Mouse (Mus musculus): ENCODE data around the gene Cxcl2. TPM values are rescaled to one million over a fixed set of nuclear protein-coding genes. Genes with fewer than 3 reads are reported as not detected.

Cxcl2 gene
- total and polyA plus RNA-seq, 3 experiments = 0.21 to 0.47 TPM; not detected in 1

DNA sequence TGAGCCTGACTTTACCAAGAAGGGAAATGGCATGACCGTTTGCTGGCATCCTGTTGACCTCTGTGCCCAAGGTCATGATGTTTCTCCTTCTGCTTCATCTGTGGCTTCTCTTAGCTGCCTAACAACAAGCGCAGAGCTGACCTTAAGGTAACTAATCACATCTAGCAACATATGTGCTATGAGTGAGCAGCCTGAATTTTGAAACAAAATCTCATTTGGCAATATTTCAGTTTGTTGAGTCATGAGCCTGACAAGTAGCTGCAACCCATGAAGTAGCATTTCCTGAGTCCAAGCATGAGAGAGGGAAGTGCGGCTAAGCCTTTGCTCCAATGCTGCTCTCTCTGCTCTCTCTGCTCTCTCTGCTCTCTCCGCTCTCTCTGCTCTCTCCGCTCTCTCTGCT lies 22.0 kb upstream of the Cxcl2 start:
- Histone ChIP-seq H3K36me3 (replicated peaks in 1 of 2; ENCODE audit: control insufficient read depth in 1 of 2, insufficient read depth in 1 of 2, low read length in 1 of 2) (no peaks in the 10 kb centered on the region), H3K4me3 (replicated peaks in 1 of 3; ENCODE audit: low read depth in 2 of 3, low read length in 2 of 3, poor library complexity in 1 of 3) (no peak overlapping the region), H3K4me2 (ENCODE audit: insufficient read depth, low read depth, poor library complexity, severe bottlenecking) (no peak overlapping the region), H3K9me3 (replicated peaks; ENCODE audit: low read length) (peaks cover 6% of the 10 kb centered on the region), H3K9ac (ENCODE audit: insufficient read depth, low read depth) (no peak overlapping the region), H3K79me2 (replicated peaks; ENCODE audit: control insufficient read depth, extremely low read depth, insufficient read depth, poor library complexity, severe bottlenecking) (no peaks in the 10 kb centered on the region), H3K27me3 (replicated peaks) (no peaks in the 10 kb centered on the region), H3K27ac (ENCODE audit: insufficient read depth, low read depth) (no peak overlapping the region), H3K4me1 (ENCODE audit: control insufficient read depth in 1 of 2, insufficient read depth in 2 of 2) (0 out of 4 replicates have a peak, but pooled peaks cover 0 to 3% of the 10 kb centered on the region in 2 experiments)
- TF ChIP-seq MEF2A (IDR thresholded peaks at IDR 0.05; ENCODE audit: borderline replicate concordance, low read depth, low read length) = no peak
- TF ChIP-seq ZNF384 (IDR thresholded peaks at IDR 0.05; ENCODE audit: low read depth, low read length) = no peak
- TF ChIP-seq BHLHE40 (IDR thresholded peaks at IDR 0.05; ENCODE audit: low read depth, low read length) = no peak
- TF ChIP-seq JUND (conservative IDR thresholded peaks at IDR 0.05; ENCODE audit: low read depth, low read length) = no peak
- TF ChIP-seq ETS1 (conservative IDR thresholded peaks at IDR 0.05; ENCODE audit: low read depth, low read length) = no peak
- TF ChIP-seq CHD1 (IDR thresholded peaks at IDR 0.05; ENCODE audit: low read depth, low read length) = no peak
- TF ChIP-seq ZC3H11A (IDR thresholded peaks at IDR 0.05; ENCODE audit: low read depth, low read length) = no peak
- no peak for TF ChIP-seq UBTF (IDR thresholded peaks at IDR 0.05; ENCODE audit: low read depth, low read length)
- no peak for TF ChIP-seq ZMIZ1 (IDR thresholded peaks at IDR 0.05; ENCODE audit: low read depth, low read length)
- TF ChIP-seq ZKSCAN1 (IDR thresholded peaks at IDR 0.05; ENCODE audit: borderline replicate concordance, low read depth, low read length) = no peak
- TF ChIP-seq JUN (IDR thresholded peaks at IDR 0.05; ENCODE audit: insufficient read depth, low read depth, low read length) = no peak
- no peak for TF ChIP-seq USF2 (conservative IDR thresholded peaks at IDR 0.05; ENCODE audit: low read depth, low read length)
- dilution Hi-C loops (cut with MboI; ENCODE audit: extremely low pct_ligation_motif_present, extremely low pct_unique_long_range_greater_than_20kb, low sequenced_read_pairs) (no loop called here), in situ Hi-C loops (cut with MboI; ENCODE audit: low pct_ligation_motif_present, low pct_unique_long_range_greater_than_20kb, low sequenced_read_pairs) (no loop called here)
- DNase-seq (ENCODE audit: extremely low read depth) = no peak

DNA sequence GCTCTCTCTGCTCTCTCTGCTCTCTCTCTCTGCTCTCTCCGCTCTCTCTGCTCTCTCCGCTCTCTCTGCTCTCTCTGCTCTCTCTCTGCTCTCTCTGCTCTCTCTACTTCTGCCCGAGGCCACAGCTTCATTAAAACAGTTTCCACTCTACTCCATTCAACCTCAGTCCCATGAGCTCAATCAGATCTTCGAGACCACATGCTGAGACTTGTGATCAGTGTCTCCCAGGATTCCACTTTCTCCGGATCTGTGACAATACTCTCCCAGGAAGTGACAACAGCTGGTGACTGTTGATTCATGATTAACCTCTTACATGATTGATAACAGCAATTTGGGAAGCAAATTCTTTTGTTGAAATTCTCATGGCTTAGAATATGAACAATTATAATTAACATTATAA lies 21.5 kb upstream of the Cxcl2 start:
- Histone ChIP-seq H3K4me1 (ENCODE audit: control insufficient read depth in 1 of 2, insufficient read depth in 2 of 2) (no peaks in the 10 kb centered on the region), H3K9me3 (replicated peaks; ENCODE audit: low read length) (peaks cover 6% of the 10 kb centered on the region), H3K27ac (ENCODE audit: insufficient read depth, low read depth) (no peak overlapping the region), H3K36me3 (replicated peaks in 1 of 2; ENCODE audit: control insufficient read depth in 1 of 2, insufficient read depth in 1 of 2, low read length in 1 of 2) (no peaks in the 10 kb centered on the region), H3K79me2 (replicated peaks; ENCODE audit: control insufficient read depth, extremely low read depth, insufficient read depth, poor library complexity, severe bottlenecking) (no peaks in the 10 kb centered on the region), H3K4me2 (ENCODE audit: insufficient read depth, low read depth, poor library complexity, severe bottlenecking) (no peak overlapping the region), H3K27me3 (replicated peaks) (no peaks in the 10 kb centered on the region), H3K4me3 (replicated peaks in 1 of 3; ENCODE audit: low read depth in 2 of 3, low read length in 2 of 3, poor library complexity in 1 of 3) (no peak overlapping the region), H3K9ac (ENCODE audit: insufficient read depth, low read depth) (no peak overlapping the region)
- in situ Hi-C loops (cut with MboI; ENCODE audit: low pct_ligation_motif_present, low pct_unique_long_range_greater_than_20kb, low sequenced_read_pairs) = no loop called here
- dilution Hi-C loops (cut with MboI; ENCODE audit: extremely low pct_ligation_motif_present, extremely low pct_unique_long_range_greater_than_20kb, low sequenced_read_pairs) = no loop called here
- TF ChIP-seq KAT2A (IDR thresholded peaks at IDR 0.05; ENCODE audit: insufficient replicate concordance, low read length) (no peak), CHD2 (IDR thresholded peaks at IDR 0.05; ENCODE audit: low read length) (no peak), JUN (IDR thresholded peaks at IDR 0.05; ENCODE audit: insufficient read depth, low read depth, low read length) (no peak)
- no peak for DNase-seq (ENCODE audit: extremely low read depth)

All from CH12.LX (cell line).